Mouse (Mus musculus) granulocyte monocyte progenitor cell, adult 5-6 weeks (primary cell): ENCODE results near the gene Slco3a1. TPM values are rescaled to one million over a fixed set of nuclear protein-coding genes. Genes with fewer than 3 reads are reported as not detected.
A peak's percentile ranks its signal among the peaks of the same experiment; 100 is the strongest.

Experiments
- ATAC-seq: replicated peaks from 2 replicates; pipeline ENCODE4 v1.8.0; 2016; ENCODE audit warnings: mild to moderate bottlenecking, moderate TSS enrichment, inconsistent platforms; ENCODE audit not compliant: poor library complexity, severe bottlenecking
- total RNA-seq, 2 experiments: library from RNA; stranded (forward) in 1 of 2; stranded (reverse) in 1 of 2; fragments of 200-712, 200-1000 nt in 1 of 2; fragments of >200 nt in 1 of 2; fragmentation: Nextera tagmentation in 1 of 2; gene quantifications; 2 replicates each; pipeline ENCODE4 v1.2.3; 2014 to 2017

The Slco3a1 gene
- total RNA-seq (2014; fragmentation: Nextera tagmentation) (34.9 and 51.2 TPM in 2 replicates), total RNA-seq (2017) (25.2 and 27.1 TPM in 2 replicates)

DNA sequence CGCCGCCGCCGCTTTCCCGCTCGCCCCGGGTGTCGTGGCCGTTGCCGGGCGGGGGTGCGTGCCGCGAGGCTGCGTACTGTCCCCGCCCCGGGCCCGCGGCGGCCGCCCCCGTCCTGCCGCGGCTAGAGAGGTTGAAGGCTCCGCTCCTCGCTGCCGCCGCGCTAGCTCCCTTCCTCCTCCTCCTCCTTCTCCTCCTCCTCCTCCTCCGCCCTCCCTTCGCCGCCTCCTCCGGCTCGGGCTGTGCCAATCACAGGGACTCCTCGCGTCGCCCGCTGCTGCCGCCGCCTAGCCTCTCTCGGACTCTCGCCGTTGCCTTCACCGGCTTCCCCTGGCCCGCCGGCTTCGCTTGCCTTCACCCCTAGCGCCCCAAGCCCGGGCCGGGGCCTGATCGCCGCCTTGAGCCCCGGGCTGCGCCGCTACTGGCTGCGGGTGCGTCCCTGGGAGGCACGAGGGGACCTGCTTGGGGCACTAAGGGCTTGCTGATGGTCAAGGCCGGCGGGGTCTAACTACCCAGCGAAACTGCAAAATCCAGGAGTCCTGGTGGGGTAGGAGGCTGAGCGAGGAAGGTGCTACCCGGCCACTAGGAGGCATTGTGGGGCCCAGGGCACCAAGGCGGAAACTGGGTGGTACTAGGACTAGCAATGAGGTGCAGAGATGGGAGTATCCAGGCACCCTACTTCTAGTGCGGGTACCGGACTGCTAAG is at the start of gene Slco3a1:
Gene Slco3a1 (minus strand): TSS at position 173 of the 704 bp plus-strand sequence.
- peak; percentile 65 for ATAC-seq

GRCm38 (mm10) chr7:74600996-74601395 is 46.4 kb upstream of the Slco3a1 start:
- ATAC-seq = no peak

GRCm38 (mm10) chr7:74579411-74579810 is 24.8 kb upstream of the Slco3a1 start:
- no peak for ATAC-seq

GRCm38 (mm10) chr7:74575678-74576077 is 21.1 kb upstream of the Slco3a1 start:
- no peak for ATAC-seq

DNA sequence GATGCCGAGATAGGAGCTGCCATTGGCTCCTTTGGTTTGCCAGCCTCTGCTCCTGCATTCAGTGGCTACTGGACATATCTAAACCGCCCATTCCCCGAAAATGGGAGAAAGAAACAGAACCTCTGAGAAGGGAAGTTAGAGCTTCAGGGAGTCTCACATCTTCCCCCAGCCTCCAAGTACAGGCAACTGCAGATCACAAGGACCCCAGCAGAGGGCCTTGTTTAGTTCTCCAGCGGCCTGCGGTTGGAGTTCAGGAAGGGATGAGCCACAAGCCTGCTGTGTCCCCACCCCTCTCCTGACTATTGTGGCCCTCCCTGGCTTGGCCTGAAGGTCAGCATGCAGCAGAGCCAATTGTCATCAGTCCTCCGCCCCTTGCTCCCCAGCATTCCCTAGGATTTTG is 836 bp upstream of the Slco3a1 start:
- ATAC-seq = peak; percentile 73

DNA sequence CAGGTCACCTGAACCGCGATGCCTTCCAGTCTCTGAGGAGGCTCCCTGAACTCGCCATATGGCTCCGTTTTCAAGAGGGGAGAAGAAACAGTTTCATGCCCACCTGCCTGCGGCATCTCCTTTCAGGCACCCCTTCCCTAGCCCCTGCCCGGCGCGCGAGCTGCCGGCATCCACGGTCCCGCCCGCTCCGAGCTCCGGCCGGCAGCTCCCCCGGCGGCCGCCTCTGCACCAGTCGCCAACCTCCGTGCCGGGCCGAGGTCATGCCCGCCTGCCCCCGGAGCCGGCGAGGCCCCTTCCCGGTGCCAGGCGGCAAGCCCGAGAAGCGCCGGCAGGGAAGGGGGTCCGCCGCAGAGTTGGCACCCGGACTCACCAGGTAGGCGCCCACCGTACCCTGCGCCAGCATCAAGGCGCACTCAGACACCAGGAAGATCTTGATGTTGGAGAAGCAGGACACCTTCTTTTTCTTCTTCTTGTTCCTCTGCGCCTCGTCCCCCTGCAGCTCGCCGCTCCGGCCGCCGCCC is 479 bp downstream of the Slco3a1 start:
- peak; percentile 20 for ATAC-seq

DNA sequence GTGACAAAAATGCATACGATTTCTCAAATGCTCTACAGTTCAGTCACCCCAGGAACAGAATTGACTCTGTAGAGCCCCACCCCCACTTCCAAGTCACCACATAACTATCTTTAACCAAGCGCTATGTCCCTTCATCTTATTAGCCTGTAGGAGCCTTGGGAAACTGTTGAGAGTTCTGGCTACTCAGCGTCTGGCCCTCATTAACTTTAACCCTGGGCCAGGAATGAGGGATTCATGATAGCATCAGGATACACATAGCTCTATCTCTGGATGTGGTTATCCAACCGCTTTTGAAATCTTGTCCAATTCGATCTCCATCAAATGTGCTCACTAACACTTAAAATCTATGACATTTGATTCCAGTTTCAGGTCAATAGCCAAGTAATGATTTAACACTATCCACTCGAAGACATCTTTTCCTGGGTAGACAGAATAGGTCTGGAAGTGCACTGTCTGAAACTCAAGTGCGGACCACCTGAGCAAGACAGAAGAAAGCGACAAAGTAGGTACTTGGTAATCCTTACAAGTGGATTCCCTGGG is 1.4 kb downstream of the Slco3a1 start:
- no peak for ATAC-seq

GRCm38 (mm10) chr7:74552546-74552945 is 2.0 kb downstream of the Slco3a1 start:
- ATAC-seq = no peak

DNA sequence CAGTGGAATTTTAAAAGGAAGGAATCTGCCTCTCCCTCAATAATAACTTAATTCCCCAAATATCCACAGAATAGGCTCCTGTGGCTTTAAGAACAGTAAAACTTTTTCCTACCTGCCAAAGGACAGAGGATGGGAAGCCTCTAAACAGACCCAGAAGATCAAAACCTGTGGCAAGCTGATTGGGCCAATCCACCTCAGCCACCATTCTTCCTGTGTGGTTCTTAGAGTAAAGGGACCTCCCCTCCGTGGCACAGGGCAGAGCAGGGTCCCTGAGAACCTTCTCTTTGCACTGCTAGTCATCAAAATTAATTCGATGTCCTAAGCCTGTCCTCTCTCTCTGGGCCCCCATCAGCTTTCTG is 2.6 kb downstream of the Slco3a1 start:
- ATAC-seq = no peak

DNA sequence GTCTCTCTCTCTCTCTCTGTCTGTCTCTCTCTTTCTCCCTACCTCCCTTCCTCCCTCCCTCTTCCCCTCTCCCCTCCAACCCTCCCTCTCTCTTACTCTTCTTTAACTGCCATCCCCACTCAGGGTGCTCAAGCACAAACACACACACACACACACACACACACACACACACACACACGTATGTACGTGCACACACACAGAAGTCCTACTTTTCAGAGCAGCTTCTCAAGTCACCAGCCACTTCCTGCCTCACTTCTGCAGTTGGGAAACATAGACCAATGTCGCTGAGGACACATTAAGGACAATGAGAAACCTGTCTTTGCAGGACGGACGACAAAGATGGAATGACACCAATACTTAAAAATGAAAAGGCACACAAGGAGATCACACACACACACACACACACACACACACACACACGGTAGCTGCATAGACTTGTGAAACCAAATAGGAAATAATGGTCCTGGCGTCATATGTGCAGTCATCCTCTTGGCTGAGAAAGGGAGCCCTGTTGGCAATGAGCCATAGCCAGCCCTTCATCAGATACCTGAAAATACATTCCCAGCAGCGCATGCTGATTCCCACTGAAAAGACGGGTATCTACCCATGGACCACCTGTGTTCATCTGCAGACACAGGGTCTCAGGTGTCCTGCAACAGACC is 3.1 kb downstream of the Slco3a1 start:
- 0 out of 2 replicates have a peak, but pooled peaks have one; percentile 8 for ATAC-seq

DNA sequence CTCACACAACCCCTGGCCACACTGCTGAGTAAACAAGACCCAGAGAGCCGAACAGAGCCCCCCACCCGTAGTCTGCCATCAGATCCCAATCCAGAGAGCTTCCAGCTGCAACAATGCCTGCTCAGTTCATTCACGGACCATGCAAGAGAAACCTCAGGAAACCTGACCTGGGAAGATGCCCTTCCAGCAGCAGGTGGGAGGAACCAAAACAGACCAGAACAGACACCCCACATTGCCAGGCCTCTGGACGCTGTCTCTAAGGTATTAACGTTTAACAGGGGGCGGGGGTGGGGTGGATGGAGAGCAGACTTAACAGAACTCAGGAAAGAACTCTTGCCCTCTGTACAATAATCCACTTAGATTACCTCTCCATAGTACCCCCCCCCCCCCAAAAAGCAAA is 4.9 kb downstream of the Slco3a1 start:
- no peak for ATAC-seq

DNA sequence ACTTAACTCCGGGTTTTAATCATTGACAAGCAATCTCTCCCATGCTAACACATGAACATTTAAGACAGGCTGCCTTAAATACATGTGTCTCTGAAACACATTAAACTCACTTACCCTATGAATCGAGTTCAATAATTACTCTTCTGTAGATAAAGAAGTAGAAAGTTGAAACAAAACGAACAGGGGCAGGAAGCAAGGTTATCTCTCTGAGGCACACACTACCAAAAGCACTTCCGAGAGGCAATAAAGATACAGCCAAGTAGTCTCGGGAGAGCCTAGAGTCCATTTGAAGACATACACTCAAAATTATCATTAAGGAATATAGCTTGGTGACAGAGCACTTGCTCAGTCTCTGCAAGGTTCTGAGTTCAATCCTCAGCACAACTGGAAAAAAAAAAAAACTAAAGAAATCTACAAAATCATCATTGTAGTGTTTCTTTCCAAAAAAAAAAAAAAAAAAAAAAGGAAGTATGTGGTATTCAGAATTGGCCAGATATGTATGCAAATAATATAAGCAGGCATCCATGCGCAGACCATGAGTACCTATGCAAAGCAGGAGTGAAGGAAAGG is 5.5 kb downstream of the Slco3a1 start:
- ATAC-seq = no peak

DNA sequence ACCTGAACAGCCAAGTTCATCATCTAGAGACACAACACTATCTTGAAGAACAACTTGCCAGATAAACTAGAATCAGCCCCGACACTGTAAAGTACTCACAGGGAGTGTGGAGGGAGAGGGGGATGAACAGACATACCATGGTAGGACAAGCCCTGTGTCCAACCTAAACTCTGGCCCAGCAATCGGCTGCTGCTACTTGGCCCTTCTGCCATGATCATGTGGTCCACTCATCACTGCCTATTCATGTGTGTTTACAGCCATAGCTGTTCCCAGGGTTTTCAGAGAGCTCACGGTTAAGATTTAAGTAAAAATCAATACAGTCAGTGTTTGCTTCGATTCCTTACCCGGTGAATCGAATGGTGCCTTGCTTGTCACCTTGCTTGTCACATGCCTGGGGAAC is 7.9 kb downstream of the Slco3a1 start:
- ATAC-seq = no peak

- ATAC-seq = no peak
These were observed 9.0 kb downstream of the Slco3a1 start for GRCm38 (mm10) chr7:74545498-74545990.

DNA sequence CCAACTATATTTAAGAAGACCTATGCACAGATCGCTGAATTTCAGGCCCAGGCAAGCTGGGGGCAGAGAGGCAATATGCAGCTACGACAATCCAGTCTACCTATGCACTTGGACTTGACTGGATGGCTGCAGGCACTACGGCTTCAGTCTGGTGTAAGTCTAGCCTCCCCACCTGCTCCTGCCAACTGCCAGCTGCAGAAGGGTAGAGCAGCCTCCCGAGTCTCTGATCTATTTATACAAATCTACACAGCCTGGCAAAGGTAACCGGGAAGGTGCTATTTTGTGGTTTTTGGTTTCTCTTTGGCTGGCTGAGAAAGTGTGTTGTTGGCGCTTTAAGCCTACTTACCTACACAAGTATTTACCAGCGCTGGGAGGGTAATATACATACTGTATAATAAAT is 10.3 kb downstream of the Slco3a1 start:
- ATAC-seq = no peak

- no peak for ATAC-seq
These were observed 12.6 kb downstream of the Slco3a1 start for GRCm38 (mm10) chr7:74541958-74542357.

- no peak; the same call in 1 of the 2 replicates for ATAC-seq
These were observed 13.5 kb downstream of the Slco3a1 start for GRCm38 (mm10) chr7:74540933-74541725.

GRCm38 (mm10) chr7:74536186-74536585 is 18.4 kb downstream of the Slco3a1 start:
- ATAC-seq = no peak

GRCm38 (mm10) chr7:74531468-74532097 is 23.0 kb downstream of the Slco3a1 start:
- ATAC-seq = peak; percentile 13

GRCm38 (mm10) chr7:74529877-74530276 is 24.7 kb downstream of the Slco3a1 start:
- peak; percentile 69 for ATAC-seq
